Mouse (Mus musculus) frontal cortex, postnatal 25 days (tissue): ENCODE measurements around the gene Amph.
A peak's percentile ranks its signal among the peaks of the same experiment; 100 is the strongest.
"Not testable (repeated sequence)": the region's sequence is repeated elsewhere in the genome, so short reads cannot be mapped to it uniquely, and the experiment has no call there.

Source experiments
- DNase-seq, 2 experiments: peaks; one replicate each; pipeline ENCODE4 v3.0.0; 2022; ENCODE audit warnings: low spot score in 2 of 2

Gene Amph

DNA sequence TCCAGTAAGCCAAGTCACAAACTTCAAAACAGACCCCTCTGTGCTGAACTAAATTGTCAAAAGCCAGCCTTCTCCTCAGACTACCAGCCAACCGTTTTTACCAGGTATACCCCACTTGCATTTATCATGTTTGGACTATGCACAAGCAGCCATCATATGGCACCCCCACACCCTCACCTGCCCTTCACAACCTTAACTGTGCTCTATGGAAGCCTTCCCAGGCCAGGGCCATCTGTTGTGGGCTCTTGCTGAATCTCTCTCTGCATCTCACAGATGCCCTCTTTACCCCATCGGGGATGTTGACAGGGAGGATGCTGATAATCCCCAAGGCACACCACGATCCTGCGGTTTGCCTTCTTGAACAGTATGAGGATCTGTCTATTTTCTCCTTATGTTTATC, 77.9 kb downstream of the Amph start:
- no peak for DNase-seq

GRCm38 (mm10) chr13:19026923-19027322, 78.9 kb downstream of the Amph start:
- no peak for DNase-seq

DNA sequence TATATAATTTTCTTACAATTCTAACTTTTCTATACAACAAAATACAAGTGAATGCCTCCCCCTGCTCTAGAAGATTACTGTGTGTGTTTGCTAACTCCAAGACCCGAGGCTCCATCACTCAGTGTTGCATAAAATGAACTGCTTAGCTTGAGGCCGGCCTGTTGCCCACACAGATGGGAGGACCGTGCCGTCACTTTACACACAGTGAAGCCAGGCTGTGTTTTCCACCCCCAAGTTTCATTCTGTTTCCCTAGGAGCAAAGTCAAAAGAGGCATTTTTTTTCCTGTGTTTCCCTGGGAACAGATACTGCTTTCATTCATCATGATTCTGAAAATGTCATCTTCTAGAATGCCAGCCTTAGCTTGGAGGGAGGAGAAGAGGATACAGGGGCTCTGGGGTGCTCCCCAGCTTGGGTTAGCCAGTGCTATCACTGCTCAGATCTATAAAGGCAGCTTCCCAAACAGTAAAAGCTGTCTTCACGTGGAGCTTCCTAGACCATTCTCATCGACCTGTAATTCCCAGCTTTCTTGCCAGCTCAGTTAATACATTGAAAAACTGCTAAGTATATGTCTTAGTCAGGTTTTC, 79.9 kb downstream of the Amph start:
- no peak for DNase-seq

DNA sequence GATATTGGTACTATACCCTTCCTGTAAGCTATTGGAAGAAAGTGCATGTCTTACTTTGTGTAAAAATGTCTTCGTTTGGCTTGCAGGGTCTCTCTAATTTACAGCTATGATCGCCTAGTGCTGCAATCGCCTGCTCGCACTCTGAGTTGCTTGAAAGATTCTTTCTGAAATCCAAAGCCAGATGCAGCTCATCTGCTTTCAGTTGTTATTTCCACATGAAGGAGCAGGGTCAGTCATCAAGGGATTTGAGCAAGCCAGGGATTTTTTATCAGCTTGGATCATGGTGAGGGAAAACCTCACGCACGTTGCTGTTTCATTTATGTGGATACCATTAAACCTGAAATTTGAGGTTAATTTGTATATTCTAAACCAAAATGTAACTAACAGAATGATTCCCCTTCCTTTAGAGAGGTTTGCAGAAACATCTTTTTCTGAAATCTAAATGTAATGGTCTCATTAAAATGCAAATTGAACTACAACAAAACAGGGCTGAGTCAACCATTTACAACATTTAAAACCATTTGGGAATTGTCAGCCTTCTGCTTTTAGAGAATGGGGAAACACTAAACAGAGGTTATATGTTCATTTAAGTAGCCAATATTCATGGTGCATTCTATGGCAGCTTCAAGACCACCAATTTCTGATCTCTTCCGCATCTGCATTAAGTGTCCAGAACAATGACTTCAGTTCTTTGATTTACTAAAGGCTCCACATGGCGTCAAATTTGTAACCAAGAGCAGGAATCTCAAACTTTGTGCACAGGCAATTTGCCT, 84.1 kb downstream of the Amph start:
- no peak for DNase-seq

DNA sequence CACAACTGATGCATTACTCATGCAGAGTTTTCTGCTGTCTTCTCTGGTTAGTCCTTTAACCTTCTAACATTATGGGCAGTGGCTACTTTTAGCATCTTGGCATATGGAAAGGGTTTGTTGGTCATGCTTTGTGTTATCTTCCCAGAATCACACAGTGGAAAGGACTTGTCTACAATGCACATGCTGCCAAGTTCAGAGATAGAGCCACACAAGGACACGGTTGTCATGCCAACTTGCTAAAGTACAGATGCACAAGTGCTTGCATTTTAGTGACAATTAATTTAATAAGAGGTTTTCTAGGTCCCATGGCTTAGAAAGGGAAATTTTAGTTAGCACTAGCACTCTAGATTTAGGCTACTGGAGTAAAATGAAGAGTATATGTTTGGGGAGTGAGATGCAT, 104.1 kb downstream of the Amph start:
- no peak for DNase-seq

DNA sequence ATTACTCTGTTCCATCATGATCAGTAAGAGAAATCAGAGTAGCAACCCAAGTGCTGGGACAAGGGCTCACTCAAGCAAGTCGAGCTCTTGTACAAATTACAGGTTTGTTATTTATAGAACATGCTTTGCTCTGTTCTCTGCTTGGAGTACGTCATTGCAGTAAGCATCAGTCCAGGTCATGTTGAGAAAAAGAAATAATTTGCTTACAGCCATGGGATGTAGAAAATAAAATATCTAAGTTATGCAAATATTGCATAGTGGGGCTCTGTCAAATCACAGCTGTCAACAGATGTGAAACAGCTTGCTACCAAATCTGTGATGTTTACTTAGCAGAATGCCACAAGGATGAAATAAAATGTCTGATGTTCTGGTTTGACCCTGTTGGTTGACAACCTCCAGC, 106.5 kb downstream of the Amph start:
- DNase-seq: no peak

GRCm38 (mm10) chr13:19072261-19072660, 124.3 kb downstream of the Amph start:
- DNase-seq: no peak

GRCm38 (mm10) chr13:19077427-19077826, 129.4 kb downstream of the Amph start:
- no peak for DNase-seq

- DNase-seq: no peak
These were observed 133.9 kb downstream of the Amph start for GRCm38 (mm10) chr13:19081932-19082331.

DNA sequence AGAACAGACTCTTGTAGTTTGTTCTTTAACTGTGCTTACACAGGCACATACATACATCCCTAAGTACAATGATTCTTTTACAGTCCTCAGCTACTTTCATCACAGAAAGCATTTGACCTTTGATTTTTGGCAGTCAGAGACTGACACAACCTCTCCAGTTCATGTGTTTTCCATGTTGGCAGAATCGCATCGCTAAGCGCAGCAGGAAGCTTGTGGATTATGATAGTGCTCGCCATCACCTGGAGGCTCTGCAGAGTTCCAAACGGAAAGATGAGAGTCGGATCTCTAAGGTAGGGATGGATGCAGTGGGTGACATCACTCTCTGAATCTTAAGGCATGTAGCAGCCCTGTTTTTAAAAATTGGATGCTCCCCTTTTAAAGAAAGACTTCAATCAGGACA, 146.6 kb downstream of the Amph start:
- DNase-seq: no peak

DNA sequence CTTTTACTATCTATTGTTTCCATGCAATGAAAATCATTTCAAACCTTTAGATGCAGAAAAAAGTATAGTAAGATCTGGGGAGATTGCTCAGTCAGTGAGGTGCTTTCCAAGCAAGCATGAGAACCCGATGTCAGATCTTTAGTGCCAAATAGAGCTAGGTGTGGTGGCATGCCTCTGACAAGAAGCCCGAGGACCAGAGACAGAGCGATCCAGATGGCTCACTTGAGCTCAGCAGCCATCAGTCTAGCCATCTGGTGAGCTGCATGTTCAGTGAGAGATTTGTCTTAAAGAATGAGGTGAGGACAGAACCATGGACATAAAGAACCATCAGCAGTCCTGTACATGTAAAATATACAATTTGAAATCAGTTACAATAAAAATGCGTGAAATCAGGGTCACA, 149.1 kb downstream of the Amph start:
- no peak for DNase-seq

DNA sequence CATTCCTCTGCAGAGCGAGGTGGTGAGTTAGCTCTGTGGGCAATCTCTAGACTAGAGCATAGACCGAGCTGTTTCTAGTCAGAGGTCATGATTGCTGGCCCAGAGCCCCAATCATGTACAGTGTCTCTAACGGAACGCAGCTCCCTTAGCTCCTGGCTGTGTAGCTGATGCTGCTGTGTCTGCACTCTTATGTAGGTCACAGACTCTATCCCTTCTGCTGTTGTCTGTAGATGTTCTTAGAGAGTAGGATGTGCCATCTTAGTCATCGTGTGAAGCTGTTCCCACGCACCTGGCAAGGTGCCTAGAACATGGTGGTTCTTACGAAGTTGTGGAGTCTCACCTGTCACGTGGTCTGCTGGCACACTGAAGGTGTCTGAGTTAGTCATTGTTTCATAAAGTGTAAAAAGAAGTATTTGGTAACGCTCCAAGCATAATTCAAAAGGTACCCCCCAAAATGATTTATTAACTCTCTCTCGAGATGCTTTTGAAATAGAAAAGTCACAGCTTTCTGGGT, 153.9 kb downstream of the Amph start:
- DNase-seq: peak; percentile 84 to 88

GRCm38 (mm10) chr13:19106418-19106817, 158.4 kb downstream of the Amph start:
- DNase-seq: no peak

- no peak for DNase-seq
These were observed 161.3 kb downstream of the Amph start for GRCm38 (mm10) chr13:19109331-19109730.

DNA sequence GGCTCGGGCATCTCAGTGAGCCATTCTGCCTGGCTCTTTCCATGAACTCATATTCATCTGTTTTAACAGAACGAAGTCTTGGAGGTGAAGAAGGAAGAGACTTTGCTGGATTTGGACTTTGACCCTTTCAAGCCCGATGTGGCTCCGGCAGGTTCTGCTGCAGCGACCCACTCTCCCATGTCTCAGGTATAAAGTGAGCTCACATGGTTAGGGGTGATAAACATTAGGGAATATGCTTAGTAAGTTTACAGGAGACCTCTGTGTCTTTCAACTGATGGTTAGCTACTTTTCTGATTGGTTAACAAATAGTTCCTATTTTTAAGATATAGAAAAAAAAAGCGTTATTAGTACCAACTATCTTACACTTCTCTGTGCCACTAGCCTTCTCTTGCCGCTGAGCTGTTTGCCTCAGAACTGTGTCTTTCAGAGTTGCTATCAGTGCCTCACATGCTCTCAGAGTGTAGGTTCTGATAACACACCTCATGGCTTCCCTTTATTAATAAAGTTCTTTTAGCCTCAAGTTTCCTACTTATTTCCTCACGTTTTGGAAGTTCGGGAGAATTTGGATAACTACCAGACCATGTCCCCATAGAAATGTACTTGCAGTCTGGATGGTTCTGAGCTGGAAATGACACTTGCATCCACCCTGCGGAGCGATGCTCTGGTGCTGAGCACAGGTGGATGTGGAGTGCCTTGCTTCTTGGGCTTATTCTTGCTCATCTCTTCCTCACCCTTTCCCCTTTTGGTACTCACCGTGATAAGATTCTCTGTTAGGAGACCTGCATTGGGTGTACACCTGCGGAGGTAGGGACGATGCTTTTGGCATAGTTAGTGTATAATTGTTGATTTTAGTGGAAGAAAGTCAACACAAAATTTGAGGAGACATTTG, 165.3 kb downstream of the Amph start:
- no peak for DNase-seq

- DNase-seq: not testable (repeated sequence)
These were observed 166.8 kb downstream of the Amph start for GRCm38 (mm10) chr13:19114761-19115160.

DNA sequence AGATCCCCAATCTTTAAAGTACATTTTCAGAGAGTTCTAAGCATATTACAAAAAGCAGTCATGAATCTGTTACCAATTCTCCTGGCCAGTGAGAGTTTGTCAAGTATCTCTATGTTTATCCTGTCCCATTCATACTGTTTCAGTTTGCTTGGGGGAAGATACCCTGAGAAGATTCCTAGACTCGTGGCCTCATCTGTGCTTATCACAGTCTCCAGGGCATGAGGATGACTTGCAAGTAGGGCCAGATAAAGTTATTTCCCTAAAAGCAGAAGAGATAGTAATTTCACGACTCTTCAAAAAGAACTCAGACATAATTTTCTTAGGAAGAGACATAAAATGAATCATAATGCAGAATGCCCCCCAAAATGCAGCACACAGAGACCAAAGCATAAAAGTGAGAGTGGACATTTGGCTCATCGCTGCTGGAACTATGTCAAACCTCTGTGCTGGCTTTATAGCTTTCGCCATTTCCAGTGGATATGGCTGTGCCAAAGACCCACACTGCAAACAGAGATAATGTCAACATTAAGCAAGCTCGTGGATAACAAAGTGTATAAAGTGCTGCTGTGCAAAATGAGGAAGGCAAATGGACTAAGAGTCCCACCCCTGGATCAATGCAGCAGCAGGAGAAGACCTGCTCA, 179.0 kb downstream of the Amph start:
- no peak for DNase-seq

DNA sequence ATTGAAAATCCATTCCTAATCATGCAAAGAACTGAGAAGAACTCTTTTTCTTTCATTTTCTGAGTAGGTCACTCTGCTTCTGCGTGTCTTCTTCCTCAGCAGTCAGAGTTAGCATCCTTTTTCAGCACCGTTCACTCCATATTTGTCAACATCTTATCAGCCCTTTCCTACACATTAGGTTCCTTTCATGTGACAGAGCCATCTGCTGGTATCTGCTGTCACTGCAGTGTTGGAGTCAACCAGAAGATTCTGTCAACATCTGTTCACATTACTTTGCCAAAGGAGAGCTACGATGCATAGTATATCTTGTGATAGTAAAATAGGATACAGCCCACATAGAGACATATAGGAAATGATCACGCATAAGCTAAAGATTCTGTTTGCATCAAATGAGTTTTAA, 185.8 kb downstream of the Amph start:
- peak in 1 of 2 experiments; percentile 43 for DNase-seq

- DNase-seq: no peak
These were observed 189.2 kb downstream of the Amph start for GRCm38 (mm10) chr13:19137212-19137611.

DNA sequence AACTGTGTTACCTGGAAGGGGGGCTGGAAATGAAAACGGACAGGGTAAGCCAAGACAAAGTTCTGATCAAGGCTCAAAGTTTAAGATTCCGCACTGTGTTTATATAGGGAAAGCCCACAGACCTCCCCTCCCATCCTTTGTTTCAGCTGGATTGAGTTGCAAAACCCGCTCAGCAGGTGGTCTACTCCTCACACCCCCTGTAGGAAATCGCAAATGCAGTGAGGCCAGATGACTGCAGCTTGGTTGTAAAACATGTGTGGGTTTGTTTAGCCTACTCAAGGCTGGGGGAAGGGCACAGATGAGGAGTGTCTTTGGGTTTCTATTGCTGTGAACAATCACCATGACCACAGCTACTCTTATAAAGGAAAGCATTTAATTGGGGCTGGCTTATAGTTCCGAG, 189.9 kb downstream of the Amph start:
- no peak for DNase-seq

DNA sequence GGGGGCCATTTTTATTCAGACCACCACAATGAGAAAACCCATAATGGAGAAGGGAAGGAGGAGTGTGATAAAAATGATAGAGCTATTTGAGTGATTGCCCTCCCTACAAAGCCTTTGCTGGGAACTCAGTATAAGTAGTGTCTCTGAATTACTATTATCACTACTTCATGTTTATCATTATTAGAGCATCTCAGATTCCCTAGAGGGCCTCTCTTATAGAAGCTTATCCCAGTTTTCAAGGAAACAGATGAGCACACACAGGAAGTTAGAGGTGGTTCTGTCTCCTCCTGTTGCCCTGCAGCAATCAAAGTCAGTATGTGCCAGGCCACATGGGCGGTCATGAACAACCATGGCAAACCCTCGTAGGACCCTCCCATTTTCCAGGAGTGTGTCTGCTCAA, 190.5 kb downstream of the Amph start:
- no peak for DNase-seq

DNA sequence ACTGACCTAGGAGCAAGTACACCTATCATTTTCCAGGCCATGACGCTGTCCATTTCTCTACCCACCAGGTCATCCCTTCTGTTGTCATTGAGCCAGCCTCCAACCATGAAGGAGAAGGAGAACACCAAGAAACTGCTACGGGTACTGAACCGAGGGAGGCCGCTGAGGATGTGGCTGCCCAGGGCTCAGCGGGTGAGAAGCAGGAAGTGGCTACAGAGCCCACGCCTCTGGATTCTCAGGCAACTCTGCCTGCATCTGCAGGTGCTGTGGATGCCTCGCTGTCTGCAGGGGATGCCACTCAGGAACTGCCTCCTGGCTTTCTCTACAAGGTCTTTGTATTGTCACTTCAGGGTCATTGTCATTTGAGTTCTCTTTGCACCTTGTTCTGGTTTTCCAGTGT, 191.1 kb downstream of the Amph start:
- no peak for DNase-seq
